Comparison of ENCODE assay signal across 22 mouse cellular contexts in the genomic region with DNA sequence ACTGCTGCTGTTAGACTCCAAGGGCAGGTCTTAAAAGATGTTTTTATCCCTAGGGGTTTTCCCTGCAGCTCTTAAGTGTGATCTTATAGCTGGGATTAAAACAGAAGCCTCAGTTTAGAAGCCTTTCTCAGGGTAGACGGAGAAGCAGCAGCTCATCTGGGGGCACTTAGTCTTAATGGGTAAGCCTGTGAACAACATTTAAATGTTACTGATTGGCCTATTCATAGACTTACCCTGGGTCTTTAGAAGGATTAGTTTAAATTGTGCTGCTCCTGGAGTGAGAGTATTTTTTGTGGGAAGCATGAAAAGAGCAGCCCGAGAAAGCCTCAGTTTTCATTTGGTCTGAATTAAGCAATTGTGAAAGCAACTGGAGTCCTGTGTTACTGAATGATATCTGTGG. TPM values are rescaled to one million over a fixed set of nuclear protein-coding genes. Genes with fewer than 3 reads are reported as not detected.
A peak's percentile ranks its signal among the peaks of the same experiment; 100 is the strongest.
DNase-seq lines count a peak whose midpoint lies in the region; ATAC-seq lines count a peak whose summit lies in the region.
"Had no signal": no experiment of that assay in that cellular context is flagged by ENCODE, and none has a peak within 500 bp of the region (broad histone marks: within the 10 kb centered on the region; RNA-seq: fewer than 3 reads in every experiment).

No protein-coding gene starts in this region.

- DNase-seq in neural tube, embryonic 10.5 days (ENCODE audit: extremely low spot score, low spot score): no peak
- DNase-seq in limb, embryonic 10.5 days (ENCODE audit: low spot score): no peak
- DNase-seq in spleen, postnatal 10 days (ENCODE audit: low spot score in 2 of 2): no peak
- DNase-seq in liver, embryonic 11.5 days (ENCODE audit: low spot score): no peak
- DNase-seq: adrenal gland, postnatal 14 days; cerebellum, adult 18-20 months; cerebellum, postnatal 36 days; gastrocnemius, postnatal 36 days; heart, postnatal 4 days; kidney, adult 18-20 months; kidney, postnatal 10 days; lung, adult 18-20 months; thymus, postnatal 36 days had no signal

- H3K4me1 ChIP-seq in neural tube, embryonic 13.5 days (replicated peaks): peaks cover 8% of the 10 kb centered on the region; the same call in 1 of the 2 replicates
- peaks cover 18% of the 10 kb centered on the region for H3K4me1 ChIP-seq in forebrain, embryonic 12.5 days
- peaks cover 33% of the 10 kb centered on the region for H3K4me1 ChIP-seq in limb, embryonic 10.5 days
- peaks cover 4% of the 10 kb centered on the region; the same call in 1 of the 2 replicates for H3K4me1 ChIP-seq in neural tube, embryonic 15.5 days
- H3K4me1 ChIP-seq in liver, embryonic 11.5 days (replicated peaks; ENCODE audit: control insufficient read depth, insufficient read depth, low read length): no peaks in the 10 kb centered on the region

- H3K27me3 ChIP-seq in neural tube, embryonic 13.5 days: no peaks in the 10 kb centered on the region
- H3K27me3 ChIP-seq in forebrain, embryonic 12.5 days: peaks cover 55% of the 10 kb centered on the region
- no peaks in the 10 kb centered on the region for H3K27me3 ChIP-seq in limb, embryonic 10.5 days (ENCODE audit: low read depth, poor library complexity, severe bottlenecking)
- H3K27me3 ChIP-seq in neural tube, embryonic 15.5 days (replicated peaks): no peaks in the 10 kb centered on the region
- H3K27me3 ChIP-seq in liver, embryonic 11.5 days (replicated peaks; ENCODE audit: control insufficient read depth, insufficient read depth, low read length): no peaks in the 10 kb centered on the region
- H3K27me3 ChIP-seq: heart, embryonic 15.5 days had no signal

- no peak for ATAC-seq in neural tube, embryonic 13.5 days (ENCODE audit: low read depth)
- ATAC-seq in forebrain, embryonic 12.5 days (ENCODE audit: low FRiP score): peak; percentile 37; the same call in 1 of the 2 replicates
- ATAC-seq in neural tube, embryonic 15.5 days (ENCODE audit: low FRiP score): peak; percentile 46
- ATAC-seq in liver, embryonic 11.5 days (replicated peaks; ENCODE audit: low FRiP score): no peak
- ATAC-seq: CD4-positive, CD25-positive, alpha-beta regulatory T cell, adult 4 months; hindbrain, postnatal 0 days had no signal

- 0 out of 2 replicates have a peak overlapping the region, but pooled peaks have one; percentile 1 for H3K27ac ChIP-seq in neural tube, embryonic 13.5 days (replicated peaks)
- H3K27ac ChIP-seq in forebrain, embryonic 12.5 days: no peak overlapping the region
- H3K27ac ChIP-seq in limb, embryonic 10.5 days: peak overlapping the region; percentile 25; the same call in 1 of the 2 replicates
- no peak overlapping the region for H3K27ac ChIP-seq in neural tube, embryonic 15.5 days (replicated peaks)
- H3K27ac ChIP-seq in liver, embryonic 11.5 days (ENCODE audit: low read depth, low read length): no peak overlapping the region
- H3K27ac ChIP-seq: heart, embryonic 15.5 days; hindbrain, postnatal 0 days had no signal

- no peaks in the 10 kb centered on the region for H3K36me3 ChIP-seq in neural tube, embryonic 13.5 days
- no peaks in the 10 kb centered on the region for H3K36me3 ChIP-seq in forebrain, embryonic 12.5 days (replicated peaks)
- H3K36me3 ChIP-seq in limb, embryonic 10.5 days: no peaks in the 10 kb centered on the region
- no peaks in the 10 kb centered on the region for H3K36me3 ChIP-seq in neural tube, embryonic 15.5 days
- H3K36me3 ChIP-seq in liver, embryonic 11.5 days (ENCODE audit: control insufficient read depth, insufficient read depth, low read length): no peaks in the 10 kb centered on the region
- H3K36me3 ChIP-seq: embryonic facial prominence, embryonic 12.5 days; heart, embryonic 15.5 days had no signal

- H3K4me3 ChIP-seq in neural tube, embryonic 13.5 days: no peak overlapping the region
- H3K4me3 ChIP-seq in forebrain, embryonic 12.5 days (replicated peaks): no peak overlapping the region
- H3K4me3 ChIP-seq in limb, embryonic 10.5 days: no peak overlapping the region
- H3K4me3 ChIP-seq in neural tube, embryonic 15.5 days (replicated peaks): no peak overlapping the region
- no peak overlapping the region for H3K4me3 ChIP-seq in liver, embryonic 11.5 days (ENCODE audit: low read depth, low read length)
- H3K4me3 ChIP-seq: embryonic facial prominence, embryonic 12.5 days; heart, embryonic 15.5 days had no signal

- 32% methylated on average over 2 of the region's 2 CpGs for WGBS in neural tube, embryonic 13.5 days
- 7% methylated on average over 2 of the region's 2 CpGs for WGBS in forebrain, embryonic 12.5 days
- 41% methylated on average over 2 of the region's 2 CpGs for whole genome bisulfite sequencing in limb, embryonic 10.5 days
- 30% methylated on average over 2 of the region's 2 CpGs for WGBS in neural tube, embryonic 15.5 days
- WGBS in liver, embryonic 11.5 days: 75% methylated on average over 2 of the region's 2 CpGs

- H3K9ac ChIP-seq in neural tube, embryonic 13.5 days: 0 out of 2 replicates have a peak overlapping the region, but pooled peaks have one; percentile 17
- no peak overlapping the region for H3K9ac ChIP-seq in forebrain, embryonic 12.5 days
- H3K9ac ChIP-seq in neural tube, embryonic 15.5 days (replicated peaks): no peak overlapping the region
- H3K9ac ChIP-seq in liver, embryonic 11.5 days (ENCODE audit: low read depth, low read length): no peak overlapping the region
- H3K9ac ChIP-seq: embryonic facial prominence, embryonic 12.5 days; heart, embryonic 15.5 days had no signal

- H3K4me2 ChIP-seq in neural tube, embryonic 13.5 days: no peak overlapping the region
- no peak overlapping the region for H3K4me2 ChIP-seq in forebrain, embryonic 12.5 days
- no peak overlapping the region for H3K4me2 ChIP-seq in neural tube, embryonic 15.5 days
- H3K4me2 ChIP-seq in liver, embryonic 11.5 days: no peak overlapping the region
- H3K4me2 ChIP-seq: embryonic facial prominence, embryonic 12.5 days; heart, embryonic 15.5 days had no signal

- no peaks in the 10 kb centered on the region for H3K9me3 ChIP-seq in neural tube, embryonic 13.5 days
- H3K9me3 ChIP-seq in forebrain, embryonic 12.5 days: no peaks in the 10 kb centered on the region
- no peaks in the 10 kb centered on the region for H3K9me3 ChIP-seq in limb, embryonic 10.5 days (replicated peaks)
- H3K9me3 ChIP-seq in neural tube, embryonic 15.5 days (replicated peaks): no peaks in the 10 kb centered on the region
- H3K9me3 ChIP-seq in liver, embryonic 11.5 days (ENCODE audit: control insufficient read depth, low read length): no peaks in the 10 kb centered on the region
- H3K9me3 ChIP-seq: embryonic facial prominence, embryonic 12.5 days; heart, embryonic 15.5 days had no signal

RNA-seq across cellular contexts. Expression of a gene that starts 1.5 kb away (rescaled TPM):
- polyA plus RNA-seq in neural tube, embryonic 13.5 days (2015; fragmentation: Nextera tagmentation; extraction: Ambion mirVana): 0.56 TPM in 1 of 2 replicates, not detected in the other
- polyA plus RNA-seq in forebrain, embryonic 12.5 days (2016; fragmentation: Nextera tagmentation; extraction: Ambion mirVana): not detected in 2 replicates
- polyA plus RNA-seq in limb, embryonic 10.5 days (2016; fragmentation: Nextera tagmentation; extraction: Ambion mirVana): 0.24 and 0.38 TPM in 2 replicates
- polyA plus RNA-seq in neural tube, embryonic 15.5 days (2015; fragmentation: Nextera tagmentation; extraction: Ambion mirVana): 0.35 and 0.54 TPM in 2 replicates
- 0.14 TPM in 1 of 2 replicates, not detected in the other for polyA plus RNA-seq in liver, embryonic 11.5 days (2014; fragmentation: Nextera tagmentation; extraction: Ambion mirVana)
- polyA plus RNA-seq: CD4-positive, CD25-positive, alpha-beta regulatory T cell, adult 4 months; liver, adult 2 months; small intestine, adult 2 months had no signal

Comparison
In these comparisons a context has a peak if more than half of its experiments do, and no peak if none do; other contexts are left out.
1. ATAC-seq: peak in forebrain, embryonic 12.5 days (single experiment) and neural tube, embryonic 15.5 days (single experiment); none in neural tube, embryonic 13.5 days (single experiment) and liver, embryonic 11.5 days (single experiment).
2. H3K27ac ChIP-seq: peak in neural tube, embryonic 13.5 days (single experiment) and limb, embryonic 10.5 days (single experiment); none in forebrain, embryonic 12.5 days (single experiment), neural tube, embryonic 15.5 days (single experiment) and liver, embryonic 11.5 days (single experiment).